Mouse (Mus musculus) spleen, adult 10 weeks (tissue): Measurements from ENCODE around the gene Daw1. TPM values are rescaled to one million over a fixed set of nuclear protein-coding genes. Genes with fewer than 3 reads are reported as not detected.

Experiments
- polyA plus RNA-seq: library from polyadenylated mRNA; stranded (reverse); fragments of 350-450 nt; fragmentation: Illumina TruSeq; extraction: RNeasy Lipid Tissue Mini Kit (QIAGEN cat#74804); gene quantifications from one replicate; pipeline ENCODE4 v1.2.3, GENCODE M21; 2015; ENCODE audit warnings: low replicate concordance; ENCODE audit not compliant: insufficient read depth

Daw1 gene
- polyA plus RNA-seq, result not detected

GRCm38 (mm10) chr1:83159603-83160002, at the start of gene Daw1:
Gene Daw1, plus strand, starts transcription at chr1:83159752.

DNA sequence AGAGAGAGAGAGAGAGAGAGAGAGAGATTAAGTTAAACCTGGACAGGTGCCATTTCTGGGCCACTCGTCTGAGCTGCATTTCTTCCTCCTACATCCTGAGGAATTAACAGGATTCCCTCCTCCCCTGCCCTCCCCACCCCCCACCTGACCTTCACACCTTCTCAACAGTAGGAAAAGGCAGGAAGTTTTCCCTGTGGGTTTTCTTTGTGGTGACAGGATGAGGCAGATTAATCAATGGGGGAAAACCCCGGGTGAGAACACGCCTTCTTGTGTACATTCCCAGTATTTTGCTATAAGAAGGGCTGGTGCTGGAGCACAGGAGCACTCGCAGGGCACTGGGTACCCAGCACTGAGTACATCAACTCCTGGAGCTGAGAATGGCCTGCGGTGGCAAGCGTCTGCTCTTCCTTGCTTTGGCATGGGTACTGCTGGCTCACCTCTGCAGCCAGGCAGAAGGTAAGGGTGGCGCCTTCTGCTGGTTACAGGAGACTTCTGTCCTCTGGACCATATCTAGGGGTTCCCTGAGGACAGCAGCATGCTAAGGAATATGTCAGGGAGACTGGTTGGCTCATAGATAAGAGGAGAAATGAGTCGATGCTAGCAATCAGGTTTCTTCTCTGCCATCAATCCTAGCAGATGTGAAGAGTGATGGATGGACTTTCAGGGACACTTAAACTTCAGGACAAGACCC, 43.0 kb upstream of the Daw1 start, which contains the start of gene Ccl20:
Gene Ccl20, plus strand, starts transcription at position 320 of the 691 bp plus-strand sequence.

Other genes with a start within 250 kb of the Daw1 start
- gene A030005L19Rik, start 246.4 kb upstream of the Daw1 start, polyA plus RNA-seq, result 0.88 TPM
- gene A030014E15Rik, start 234.8 kb upstream of the Daw1 start, polyA plus RNA-seq, result not detected
- gene Gm6217, start 228.4 kb upstream of the Daw1 start, polyA plus RNA-seq, result not detected
- gene A030003K21Rik, start 216.4 kb upstream of the Daw1 start, polyA plus RNA-seq, result not detected
- gene Gm7544, start 203.7 kb upstream of the Daw1 start, polyA plus RNA-seq, result not detected
- gene Gm47955, start 199.5 kb upstream of the Daw1 start, polyA plus RNA-seq, result not detected
- gene Gm47959, start 159.2 kb upstream of the Daw1 start, polyA plus RNA-seq, result not detected
- gene Slc19a3, start 121.3 kb upstream of the Daw1 start, polyA plus RNA-seq, result 0.55 TPM
- not detected for gene Krtap28-10, start 117.3 kb upstream of the Daw1 start, polyA plus RNA-seq
- gene Gm47969, start 114.8 kb upstream of the Daw1 start, polyA plus RNA-seq, result not detected
- not detected for gene A030005K14Rik, start 100.4 kb upstream of the Daw1 start, polyA plus RNA-seq
- not detected for gene Krtap28-13, start 98.8 kb upstream of the Daw1 start, polyA plus RNA-seq
- gene Ccl20, start 43.0 kb upstream of the Daw1 start, polyA plus RNA-seq, result not detected
- gene Sphkap, start 248.4 kb downstream of the Daw1 start, polyA plus RNA-seq, result not detected